Mouse (Mus musculus) lung, adult 2 months (tissue): ENCODE data around the gene Tmcc3.

Source experiments
- CTCF ChIP-seq: fragments of 200-500 bp; IDR thresholded peaks from 2 replicates; pipeline ENCODE4 v1.5.1; 2011; ENCODE audit warnings: mild to moderate bottlenecking, low read length, control low read depth; ENCODE audit not compliant: insufficient read depth
- POLR2A ChIP-seq: fragments of 200-500 bp; IDR thresholded peaks from 2 replicates; pipeline ENCODE4 v1.6.1; 2011; ENCODE audit warnings: low read depth, mild to moderate bottlenecking, control low read depth, low read length, borderline replicate concordance; ENCODE audit errors: extremely low read depth

DNA sequence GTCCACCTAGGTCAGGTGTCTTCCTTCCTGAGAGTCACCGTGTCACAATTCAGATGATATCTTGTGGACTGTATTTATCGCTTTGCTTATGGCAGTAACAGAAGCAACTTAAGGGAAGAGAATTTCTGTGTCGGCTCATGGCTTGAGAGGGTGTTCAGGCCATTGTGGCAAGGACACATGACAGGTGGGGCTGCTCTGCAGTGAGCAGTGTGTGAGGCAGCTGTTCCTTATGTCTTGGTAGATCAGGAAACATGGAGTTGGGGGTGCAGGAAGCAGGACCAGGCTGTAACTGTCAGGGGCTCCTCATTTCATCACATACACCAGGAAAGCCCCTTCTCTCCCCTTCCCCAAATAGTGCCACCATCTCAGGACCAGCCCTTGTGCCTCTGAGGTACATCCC, 251.2 kb downstream of the Tmcc3 start:
- TF ChIP-seq CTCF = no peak
- no peak for TF ChIP-seq POLR2A
